Mouse (Mus musculus) CH12.LX (cell line): Measurements from ENCODE around the gene Scpep1. TPM values are rescaled to one million over a fixed set of nuclear protein-coding genes. Genes with fewer than 3 reads are reported as not detected.
"Not testable (repeated sequence)": the region's sequence is repeated elsewhere in the genome, so short reads cannot be mapped to it uniquely, and the experiment has no call there.

Experiments
- DNase-seq: peaks from one replicate; pipeline ENCODE4 v3.0.0-alpha.2; 2013; ENCODE audit errors: extremely low read depth
- H3K27ac ChIP-seq: 2 replicates; pipeline ENCODE4 v1.5.1; 2012; ENCODE audit warnings: low read depth, mild to moderate bottlenecking, control low read depth, moderate library complexity; ENCODE audit not compliant: insufficient read depth
- H3K27me3 ChIP-seq: replicated peaks from 2 replicates; pipeline ENCODE3; 2012; ENCODE audit warnings: inconsistent platforms
- H3K36me3 ChIP-seq, 2 experiments: replicated peaks in 1 of 2; 2 replicates each; pipeline versions ENCODE3 to v1.6.1; 2012; ENCODE audit warnings: inconsistent platforms in 1 of 2, low read length in 1 of 2, mild to moderate bottlenecking in 1 of 2, mixed read lengths in 1 of 2, moderate library complexity in 1 of 2; ENCODE audit not compliant: control insufficient read depth in 1 of 2, insufficient read depth in 1 of 2
- H3K4me1 ChIP-seq, 2 experiments: 2 replicates each; pipeline ENCODE4 v1.6.1; 2012; ENCODE audit warnings: inconsistent platforms in 1 of 2, moderate library complexity in 1 of 2; ENCODE audit not compliant: insufficient read depth in 2 of 2, control insufficient read depth in 1 of 2
- H3K4me2 ChIP-seq: 2 replicates; pipeline ENCODE4 v1.6.1; 2012; ENCODE audit warnings: low read depth, mild to moderate bottlenecking, control low read depth; ENCODE audit not compliant: poor library complexity, insufficient read depth, severe bottlenecking
- H3K4me3 ChIP-seq, 3 experiments: fragments of 150-350 bp in 1 of 3; sonication (generic) in 1 of 3; replicated peaks in 1 of 3; 2 replicates each; pipeline versions ENCODE3 to v1.5.1; 2011 to 2012; ENCODE audit warnings: low read depth in 2 of 3, low read length in 2 of 3, mild to moderate bottlenecking in 2 of 3, moderate library complexity in 2 of 3, control low read depth in 1 of 3, improper control_type of control experiment in 1 of 3, inconsistent platforms in 1 of 3, mixed read lengths in 1 of 3; ENCODE audit not compliant: poor library complexity in 1 of 3
- H3K79me2 ChIP-seq: replicated peaks from 2 replicates; pipeline ENCODE4 v1.6.1; 2012; ENCODE audit warnings: mild to moderate bottlenecking, moderate library complexity; ENCODE audit not compliant: control insufficient read depth, poor library complexity, insufficient read depth, severe bottlenecking; ENCODE audit errors: extremely low read depth
- H3K9ac ChIP-seq: 2 replicates; pipeline ENCODE4 v1.6.1; 2012; ENCODE audit warnings: low read depth, mild to moderate bottlenecking, control low read depth, moderate library complexity; ENCODE audit not compliant: insufficient read depth
- H3K9me3 ChIP-seq: replicated peaks from 2 replicates; pipeline ENCODE3; 2012; ENCODE audit warnings: low read length, inconsistent platforms, mixed read lengths
- CHD1 ChIP-seq: IDR thresholded peaks from 2 replicates; pipeline ENCODE4 v1.6.1; 2012; ENCODE audit warnings: low read depth, low read length, improper control_type of control experiment, inconsistent platforms
- CTCF ChIP-seq, 2 experiments: IDR thresholded peaks in 1 of 2; conservative IDR thresholded peaks in 1 of 2; 2 replicates each; pipeline ENCODE4 v1.5.1; 2011 to 2012; ENCODE audit warnings: low read depth in 2 of 2, low read length in 2 of 2, improper control_type of control experiment in 1 of 2, inconsistent platforms in 1 of 2, mild to moderate bottlenecking in 1 of 2, moderate library complexity in 1 of 2
- EP300 ChIP-seq: IDR thresholded peaks from 2 replicates; pipeline ENCODE4 v1.6.1; 2011; ENCODE audit warnings: low read length, improper control_type of control experiment
- ETS1 ChIP-seq: conservative IDR thresholded peaks from 2 replicates; pipeline ENCODE4 v1.6.1; 2012; ENCODE audit warnings: low read depth, mild to moderate bottlenecking, inconsistent platforms, low read length, improper control_type of control experiment, moderate library complexity
- IRF4 ChIP-seq: IDR thresholded peaks from 2 replicates; pipeline ENCODE4 v1.6.1; 2014; ENCODE audit warnings: low read depth, mild to moderate bottlenecking, inconsistent platforms, low read length, improper control_type of control experiment
- MAX ChIP-seq: IDR thresholded peaks from 2 replicates; pipeline ENCODE4 v1.6.1; 2011; ENCODE audit warnings: low read length, improper control_type of control experiment
- MAZ ChIP-seq: IDR thresholded peaks from 2 replicates; pipeline ENCODE4 v1.6.1; 2012; ENCODE audit warnings: low read depth, mild to moderate bottlenecking, inconsistent platforms, low read length, improper control_type of control experiment, moderate library complexity
- NRF1 ChIP-seq: IDR thresholded peaks from 2 replicates; pipeline ENCODE4 v1.6.1; 2014; ENCODE audit warnings: low read depth, mild to moderate bottlenecking, inconsistent platforms, low read length, improper control_type of control experiment, moderate library complexity
- PAX5 ChIP-seq: IDR thresholded peaks from 2 replicates; pipeline ENCODE4 v1.6.1; 2012; ENCODE audit warnings: low read length, inconsistent platforms, mixed read lengths
- POLR2AphosphoS2 ChIP-seq: IDR thresholded peaks from 2 replicates; pipeline ENCODE4 v1.6.1; 2011; ENCODE audit warnings: low read depth, low read length, improper control_type of control experiment
- RCOR1 ChIP-seq: conservative IDR thresholded peaks from 2 replicates; pipeline ENCODE4 v1.6.1; 2012; ENCODE audit warnings: low read depth, mild to moderate bottlenecking, inconsistent platforms, low read length, improper control_type of control experiment
- SIN3A ChIP-seq: IDR thresholded peaks from 2 replicates; pipeline ENCODE4 v1.6.1; 2012; ENCODE audit warnings: low read length, improper control_type of control experiment, inconsistent platforms
- SMC3 ChIP-seq: IDR thresholded peaks from 2 replicates; pipeline ENCODE4 v1.6.1; 2011; ENCODE audit warnings: low read depth, low read length, improper control_type of control experiment
- TBP ChIP-seq: conservative IDR thresholded peaks from 2 replicates; pipeline ENCODE4 v1.6.1; 2011; ENCODE audit warnings: low read depth, low read length, improper control_type of control experiment
- USF2 ChIP-seq: conservative IDR thresholded peaks from 2 replicates; pipeline ENCODE4 v1.6.1; 2011; ENCODE audit warnings: low read depth, low read length, improper control_type of control experiment
- ZC3H11A ChIP-seq: IDR thresholded peaks from 2 replicates; pipeline ENCODE4 v1.6.1; 2012; ENCODE audit warnings: low read depth, mild to moderate bottlenecking, inconsistent platforms, low read length, improper control_type of control experiment
- ZKSCAN1 ChIP-seq: IDR thresholded peaks from 2 replicates; pipeline ENCODE4 v1.6.1; 2012; ENCODE audit warnings: low read depth, inconsistent platforms, low read length, improper control_type of control experiment, borderline replicate concordance
- ZMIZ1 ChIP-seq: IDR thresholded peaks from 2 replicates; pipeline ENCODE4 v1.6.1; 2012; ENCODE audit warnings: low read depth, mild to moderate bottlenecking, inconsistent platforms, low read length, improper control_type of control experiment
- ZNF384 ChIP-seq: IDR thresholded peaks from 2 replicates; pipeline ENCODE4 v1.6.1; 2012; ENCODE audit warnings: low read depth, low read length, improper control_type of control experiment, inconsistent platforms
- dilution Hi-C: fragments of 300-500 bp; cut with MboI; formaldehyde crosslinking; loops from 2 replicates; pipeline ENCODE4 v1.14.3; 2020; ENCODE audit warnings: low sequenced_read_pairs; ENCODE audit not compliant: extremely low pct_unique_long_range_greater_than_20kb, extremely low pct_ligation_motif_present
- in situ Hi-C: fragments of 300-500 bp; cut with MboI; formaldehyde crosslinking; loops from 3 replicates; pipeline ENCODE4 v1.14.3; 2019; ENCODE audit warnings: low sequenced_read_pairs, low pct_ligation_motif_present, low pct_unique_long_range_greater_than_20kb, mixed read lengths
- polyA plus RNA-seq: library from polyadenylated mRNA; unstranded; fragments of >175 nt; gene quantifications from 2 replicates; pipeline ENCODE4 v1.2.1, GENCODE M21; 2012; ENCODE audit warnings: low read depth; ENCODE audit not compliant: insufficient read length
- total RNA-seq, 2 experiments: library from RNA; depleted of rRNA; stranded (reverse); fragments of 300-350 nt in 1 of 2; fragments of >200 nt in 1 of 2; gene quantifications; 2 replicates each; pipeline ENCODE4 v1.2.3; 2012 to 2014

Scpep1 gene
- total and polyA plus RNA-seq, 3 experiments, result 84.5 to 210 (median 121) TPM

- H3K79me2 ChIP-seq, in situ Hi-C loops, dilution Hi-C loops: not testable (repeated sequence)
Observed at GRCm38 (mm10) chr11:88890904-88891303, 64.4 kb downstream of the Scpep1 start.

GRCm38 (mm10) chr11:88888996-88889395 is 66.3 kb downstream of the Scpep1 start:
- dilution Hi-C loops, result no loop called here
- in situ Hi-C loops, result no loop called here
- no peak for TF ChIP-seq SMC3
- no peak for TF ChIP-seq CTCF (conservative IDR thresholded peaks at IDR 0.05 in 1 of 2, IDR thresholded peaks at IDR 0.05 in 1 of 2; ENCODE audit: low read depth in 2 of 2, low read length in 2 of 2)
- no peak for TF ChIP-seq ZNF384
- no peak for TF ChIP-seq NRF1
- no peak for TF ChIP-seq USF2
- TF ChIP-seq MAZ, result no peak
- no peak for TF ChIP-seq CHD1
- DNase-seq, result no peak
- Histone ChIP-seq H3K79me2 (no peaks in the 10 kb centered on the region), H3K27ac (no peak overlapping the region), H3K9ac (no peak overlapping the region), H3K27me3 (no peaks in the 10 kb centered on the region), H3K4me1 (no peaks in the 10 kb centered on the region), H3K36me3 (peaks cover 0 to 3% of the 10 kb centered on the region in 2 experiments), H3K4me2 (no peak overlapping the region), H3K9me3 (no peaks in the 10 kb centered on the region), H3K4me3 (no peak overlapping the region)

More at GRCm38 (mm10) chr11:88890904-88891303, 64.4 kb downstream of the Scpep1 start:
- DNase-seq, H3K36me3 ChIP-seq, H3K9me3 ChIP-seq, H3K27me3 ChIP-seq, H3K4me1 ChIP-seq, H3K27ac ChIP-seq, H3K4me3 ChIP-seq, H3K9ac ChIP-seq, H3K4me2 ChIP-seq: not testable (repeated sequence)

GRCm38 (mm10) chr11:88884376-88885065 is 70.7 kb downstream of the Scpep1 start:
- no peak overlapping the region for H3K4me3 ChIP-seq
- H3K79me2 ChIP-seq, result no peaks in the 10 kb centered on the region
- in situ Hi-C loops, result no loop called here
- H3K4me1 ChIP-seq, result peaks cover 0 to 4% of the 10 kb centered on the region in 2 experiments; a peak in 1 of 4 replicates
- no peak for DNase-seq
- H3K4me2 ChIP-seq, result no peak overlapping the region
- H3K9ac ChIP-seq, result no peak overlapping the region
- dilution Hi-C loops, result no loop called here
- no peaks in the 10 kb centered on the region for H3K9me3 ChIP-seq
- TF ChIP-seq EP300 (no peak), MAX (no peak), POLR2AphosphoS2 (no peak), ZNF384 (no peak), TBP (no peak), PAX5 (no peak), CTCF (conservative IDR thresholded peaks at IDR 0.05 in 1 of 2, IDR thresholded peaks at IDR 0.05 in 1 of 2; ENCODE audit: low read depth in 2 of 2, low read length in 2 of 2) (no peak), ZKSCAN1 (no peak), MAZ (no peak), IRF4 (no peak), ETS1 (no peak), ZMIZ1 (no peak), SIN3A (no peak), RCOR1 (no peak), ZC3H11A (no peak), USF2 (no peak)
- TF ChIP-seq, all 38 proteins: peak for 0
- Histone ChIP-seq H3K36me3 (no peaks in the 10 kb centered on the region), H3K27me3 (no peaks in the 10 kb centered on the region), H3K27ac (no peak overlapping the region)
